Mouse (Mus musculus) ES-Bruce4 (cell line): ENCODE data around the gene Bak1.

Experiments
- CTCF ChIP-seq: IDR thresholded peaks from one replicate; pipeline ENCODE4 v1.8.1; 2011; ENCODE audit warnings: low read depth, low read length
- EP300 ChIP-seq: IDR thresholded peaks from 2 replicates; pipeline ENCODE4 v1.6.1; 2011; ENCODE audit warnings: low read depth, low read length; ENCODE audit not compliant: insufficient read depth
- POLR2A ChIP-seq: IDR thresholded peaks from one replicate; pipeline ENCODE4 v1.8.1; 2011; ENCODE audit warnings: low read length; ENCODE audit not compliant: insufficient read depth

DNA sequence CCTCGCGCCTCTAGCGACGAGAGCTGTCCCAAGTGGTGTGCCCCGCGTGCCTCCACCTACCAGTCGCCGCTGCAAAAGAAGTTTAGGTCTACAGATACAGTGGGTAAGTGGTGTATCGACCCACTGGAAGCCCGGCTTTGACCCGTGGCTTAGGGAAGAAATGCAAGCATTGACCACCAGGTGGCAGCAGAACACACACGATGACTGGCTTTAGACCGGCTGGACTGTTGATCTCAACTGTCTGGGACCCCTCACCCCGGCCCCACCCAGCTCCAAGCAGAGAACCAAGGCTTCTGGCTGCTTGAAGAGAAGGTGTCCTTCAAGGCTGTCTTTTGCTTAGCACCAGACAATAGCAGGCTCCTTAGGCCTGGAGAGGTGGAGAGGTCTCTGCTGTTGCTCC, 4.1 kb upstream of the Bak1 start:
- TF ChIP-seq POLR2A (no peak), EP300 (peak; percentile 38; the same call in 1 of the 2 replicates), CTCF (peak; percentile 95)
